Mouse (Mus musculus) G1E (cell line): Measurements from ENCODE around the gene Kif1b.

ENCODE experiments used
- CTCF ChIP-seq: IDR thresholded peaks from 2 replicates; pipeline ENCODE4 v1.5.1; 2012; ENCODE audit warnings: low read depth, low read length, inconsistent platforms, mixed read lengths
- GATA1 ChIP-seq: IDR thresholded peaks from 2 replicates; pipeline ENCODE4 v1.6.1; 2012; ENCODE audit warnings: borderline replicate concordance, low read length, inconsistent platforms, mixed read lengths
- GATA2 ChIP-seq: IDR thresholded peaks from 2 replicates; pipeline ENCODE4 v1.6.1; 2012; ENCODE audit warnings: low read depth, low read length, inconsistent platforms, borderline replicate concordance
- POLR2AphosphoS5 ChIP-seq: IDR thresholded peaks from 2 replicates; pipeline ENCODE4 v1.6.1; 2012; ENCODE audit warnings: low read depth, low read length, inconsistent platforms; ENCODE audit not compliant: insufficient replicate concordance
- TAL1 ChIP-seq: conservative IDR thresholded peaks from 2 replicates; pipeline ENCODE4 v1.6.1; 2012; ENCODE audit warnings: low read depth, low read length, inconsistent platforms, mixed read lengths

GRCm38 (mm10) chr4:149176645-149177044 is 130.8 kb downstream of the Kif1b start:
- TF ChIP-seq CTCF (no peak), POLR2AphosphoS5 (no peak), TAL1 (no peak), GATA1 (no peak), GATA2 (no peak)
